Mouse (Mus musculus) embryonic facial prominence, embryonic 13.5 days (tissue): ENCODE data around the gene Cysltr1. TPM values are rescaled to one million over a fixed set of nuclear protein-coding genes. Genes with fewer than 3 reads are reported as not detected.

ENCODE experiments used
- ATAC-seq: fragments of 200-750 bp; cut with Nextera tagmentation; 2 replicates; pipeline ENCODE4 v1.8.0; 2017; ENCODE audit warnings: low read depth; ENCODE audit not compliant: insufficient number of reproducible peaks, insufficient read depth, low FRiP score, low TSS enrichment
- H3K27ac ChIP-seq: fragments of 300-500 bp; sonication (generic); 2 replicates; pipeline ENCODE4 v1.5.1; 2015; ENCODE audit warnings: moderate library complexity, mild to moderate bottlenecking, inconsistent platforms
- H3K27me3 ChIP-seq: fragments of 300-500 bp; sonication (generic); 2 replicates; pipeline ENCODE4 v1.6.1; 2015; ENCODE audit warnings: mild to moderate bottlenecking, inconsistent platforms
- H3K36me3 ChIP-seq: fragments of 300-500 bp; sonication (generic); 2 replicates; pipeline ENCODE4 v1.6.1; 2015; ENCODE audit warnings: mild to moderate bottlenecking, inconsistent platforms
- H3K4me1 ChIP-seq: fragments of 300-500 bp; sonication (generic); 2 replicates; pipeline ENCODE4 v1.6.1; 2015; ENCODE audit warnings: inconsistent platforms
- H3K4me2 ChIP-seq: fragments of 300-500 bp; sonication (generic); 2 replicates; pipeline ENCODE4 v1.6.1; 2015; ENCODE audit warnings: moderate library complexity, mild to moderate bottlenecking, inconsistent platforms
- H3K4me3 ChIP-seq: fragments of 300-500 bp; sonication (generic); 2 replicates; pipeline ENCODE4 v1.5.1; 2015; ENCODE audit warnings: mild to moderate bottlenecking, inconsistent platforms
- H3K9ac ChIP-seq: fragments of 300-500 bp; sonication (generic); 2 replicates; pipeline ENCODE4 v1.6.1; 2015; ENCODE audit warnings: mild to moderate bottlenecking, inconsistent platforms
- H3K9me3 ChIP-seq: fragments of 300-500 bp; sonication (generic); 2 replicates; pipeline ENCODE4 v1.6.1; 2016; ENCODE audit warnings: inconsistent platforms
- WGBS: fragments of 180-500 bp; shearing (Covaris S2); methylation state at CpG from one replicate; pipeline ENCODE4 v1.1.7; 2015; ENCODE audit warnings: mixed read lengths; 5-methylcytosine and 5-hydroxymethylcytosine counted together
- polyA plus RNA-seq: library from polyadenylated mRNA; unstranded; fragments of >200 nt; fragmentation: Nextera tagmentation; extraction: Ambion mirVana; gene quantifications from 2 replicates; pipeline ENCODE4 v1.2.1, GENCODE M21; 2015

Cysltr1 gene
- 0.74 and 0.88 TPM in 2 replicates for polyA plus RNA-seq

DNA sequence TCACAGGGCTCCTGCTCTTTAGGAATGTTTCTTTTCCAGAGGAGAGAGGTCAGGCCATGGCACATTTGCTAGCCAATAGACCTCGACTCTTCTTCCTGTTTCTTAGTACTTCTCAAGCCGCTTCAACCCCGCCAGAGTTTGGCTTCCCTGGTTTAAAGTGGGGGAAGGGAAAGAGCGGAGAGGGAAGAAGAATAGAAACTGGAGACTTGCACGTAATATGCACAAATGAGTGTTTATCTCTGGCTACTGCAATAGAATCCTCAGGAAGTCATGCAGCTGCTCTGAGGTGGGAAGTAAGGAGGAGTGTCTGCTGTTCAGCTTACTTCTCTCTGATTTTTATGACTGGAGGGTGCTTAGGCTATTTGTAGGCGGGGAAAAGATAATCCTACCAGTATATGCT lies at the start of gene Cysltr1:
TSS of gene Cysltr1 (minus strand) at position 294 of the 400 bp plus-strand sequence.
- Histone ChIP-seq H3K9ac (no peak within 1 kb of the TSS), H3K4me2 (peak within 1 kb of the TSS; percentile 41)

DNA sequence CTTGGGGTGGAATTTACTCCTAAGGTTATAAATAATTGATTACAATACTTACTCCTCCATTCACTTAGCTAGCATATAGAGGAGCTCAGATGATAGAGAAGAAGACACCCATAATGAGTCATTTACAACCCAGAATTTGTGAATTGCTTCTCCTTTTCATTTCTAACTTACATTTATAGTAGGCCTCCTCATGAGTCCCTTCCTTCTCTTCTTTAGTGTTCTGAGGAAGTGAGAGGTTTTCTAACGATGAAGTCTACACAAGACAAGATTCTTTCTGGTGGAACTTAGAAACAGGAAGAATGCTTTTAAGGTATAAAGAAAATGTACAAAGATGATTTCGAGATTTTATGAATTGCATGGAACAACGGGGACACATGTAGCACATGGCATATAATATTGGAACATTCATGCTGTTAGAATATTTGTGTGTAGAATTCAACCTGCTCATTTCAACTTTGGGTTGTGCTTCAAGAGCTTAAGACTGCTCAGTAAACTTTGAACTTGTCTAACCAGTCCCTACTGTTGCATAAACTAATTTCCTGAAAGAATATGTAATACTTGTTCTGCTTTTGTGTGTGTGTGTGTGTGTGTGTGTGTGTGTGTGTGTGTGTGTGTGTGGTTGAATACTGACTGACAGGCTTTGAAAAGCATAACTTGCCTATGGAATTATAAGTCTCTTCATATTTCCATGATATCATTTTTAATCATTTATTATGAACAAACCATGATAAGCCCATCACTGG lies 31.5 kb upstream of the Cysltr1 start:
- no peak overlapping the region for H3K27ac ChIP-seq
- no peaks in the 10 kb centered on the region for H3K9me3 ChIP-seq
- WGBS: 91% methylated on average over 3 of the region's 3 CpGs
- H3K4me2 ChIP-seq: no peak overlapping the region
- H3K36me3 ChIP-seq: no peaks in the 10 kb centered on the region
- H3K4me3 ChIP-seq: no peak overlapping the region
- no peaks in the 10 kb centered on the region; the same call in 1 of the 2 replicates for H3K27me3 ChIP-seq
- no peak overlapping the region for H3K9ac ChIP-seq
- no peak for ATAC-seq
- H3K4me1 ChIP-seq: no peaks in the 10 kb centered on the region

More for the DNA sequence above, at the start of gene Cysltr1:
- H3K4me1 ChIP-seq: no peaks in the 10 kb centered on the region
- H3K4me3 ChIP-seq: peak within 1 kb of the TSS; percentile 12; the same call in 1 of the 2 replicates
- no peak for ATAC-seq
- no peak within 1 kb of the TSS for H3K27ac ChIP-seq
- no peaks in the 10 kb centered on the region for H3K36me3 ChIP-seq
- peaks cover 15% of the 10 kb centered on the region for H3K27me3 ChIP-seq
- H3K9me3 ChIP-seq: no peaks in the 10 kb centered on the region
- WGBS: 34% methylated on average over 6 of the region's 6 CpGs

GRCm38 (mm10) chrX:106633543-106633942 lies 30.1 kb upstream of the Cysltr1 start:
- no peak overlapping the region for H3K27ac ChIP-seq
- no peak overlapping the region for H3K9ac ChIP-seq
- no peak overlapping the region for H3K4me3 ChIP-seq
- H3K4me2 ChIP-seq: no peak overlapping the region
- H3K9me3 ChIP-seq: no peaks in the 10 kb centered on the region
- no peak for ATAC-seq
- H3K36me3 ChIP-seq: no peaks in the 10 kb centered on the region
- H3K4me1 ChIP-seq: no peaks in the 10 kb centered on the region
- H3K27me3 ChIP-seq: no peaks in the 10 kb centered on the region; the same call in 1 of the 2 replicates

DNA sequence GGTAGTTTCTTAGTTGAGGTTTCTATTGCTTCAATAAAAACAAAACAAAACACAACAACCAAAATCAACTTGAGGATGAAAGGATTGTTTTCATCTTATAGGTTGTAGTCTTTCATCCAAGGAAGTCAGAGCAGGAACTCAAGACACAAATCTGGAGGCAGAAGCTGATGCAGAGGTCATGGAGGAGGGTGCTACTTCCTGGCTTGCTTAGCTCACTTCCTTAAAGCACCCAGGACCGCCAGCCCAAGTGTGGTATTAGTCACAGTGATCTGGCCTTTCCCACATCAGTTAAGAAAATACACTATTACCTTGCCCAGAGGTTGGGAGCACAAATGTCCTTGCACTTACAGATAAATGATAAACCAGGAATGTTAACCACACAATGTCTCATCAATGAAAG lies 25.0 kb upstream of the Cysltr1 start:
- Histone ChIP-seq H3K27me3 (no peaks in the 10 kb centered on the region), H3K4me3 (no peak overlapping the region), H3K9me3 (no peaks in the 10 kb centered on the region), H3K9ac (no peak overlapping the region), H3K4me1 (no peaks in the 10 kb centered on the region), H3K27ac (no peak overlapping the region), H3K4me2 (no peak overlapping the region), H3K36me3 (no peaks in the 10 kb centered on the region)
- ATAC-seq: no peak
- 79% methylated on average over 1 of the region's 1 CpGs for WGBS

GRCm38 (mm10) chrX:106623667-106624066 lies 20.2 kb upstream of the Cysltr1 start:
- 36% methylated on average over 3 of the region's 3 CpGs for WGBS
- no peaks in the 10 kb centered on the region for H3K9me3 ChIP-seq
- no peaks in the 10 kb centered on the region for H3K36me3 ChIP-seq
- H3K4me3 ChIP-seq: no peak overlapping the region
- H3K27me3 ChIP-seq: no peaks in the 10 kb centered on the region
- H3K27ac ChIP-seq: no peak overlapping the region
- no peaks in the 10 kb centered on the region for H3K4me1 ChIP-seq
- no peak for ATAC-seq
- no peak overlapping the region for H3K9ac ChIP-seq
- no peak overlapping the region for H3K4me2 ChIP-seq

GRCm38 (mm10) chrX:106622512-106622911 lies 19.0 kb upstream of the Cysltr1 start:
- Histone ChIP-seq H3K4me3 (no peak overlapping the region), H3K27me3 (no peaks in the 10 kb centered on the region), H3K4me1 (no peaks in the 10 kb centered on the region), H3K36me3 (no peaks in the 10 kb centered on the region), H3K9ac (no peak overlapping the region), H3K27ac (no peak overlapping the region), H3K9me3 (no peaks in the 10 kb centered on the region), H3K4me2 (no peak overlapping the region)
- ATAC-seq: no peak
- 55% methylated on average over 1 of the region's 1 CpGs for WGBS

- no peak for ATAC-seq
- Histone ChIP-seq H3K4me1 (no peaks in the 10 kb centered on the region), H3K9ac (no peak overlapping the region), H3K4me2 (peak overlapping the region; percentile 41), H3K9me3 (no peaks in the 10 kb centered on the region), H3K36me3 (no peaks in the 10 kb centered on the region), H3K27me3 (peaks cover 15% of the 10 kb centered on the region), H3K27ac (no peak overlapping the region), H3K4me3 (peak overlapping the region; percentile 12; the same call in 1 of the 2 replicates)
- 24% methylated on average over 9 of the region's 9 CpGs for WGBS
Measured at GRCm38 (mm10) chrX:106602574-106603258, 763 bp downstream of the Cysltr1 start.

GRCm38 (mm10) chrX:106595904-106596303 lies 7.6 kb downstream of the Cysltr1 start:
- ATAC-seq: no peak
- Histone ChIP-seq H3K9ac (no peak overlapping the region), H3K27ac (no peak overlapping the region), H3K4me1 (no peaks in the 10 kb centered on the region), H3K36me3 (no peaks in the 10 kb centered on the region), H3K27me3 (peaks cover 4% of the 10 kb centered on the region; the same call in 1 of the 2 replicates), H3K4me2 (no peak overlapping the region), H3K4me3 (no peak overlapping the region), H3K9me3 (no peaks in the 10 kb centered on the region)
- WGBS: 73% methylated on average over 1 of the region's 1 CpGs

GRCm38 (mm10) chrX:106593914-106594313 lies 9.6 kb downstream of the Cysltr1 start:
- H3K27me3 ChIP-seq: peaks cover 4% of the 10 kb centered on the region; the same call in 1 of the 2 replicates
- no peak for ATAC-seq
- no peak overlapping the region for H3K27ac ChIP-seq
- no peaks in the 10 kb centered on the region for H3K36me3 ChIP-seq
- no peak overlapping the region for H3K4me2 ChIP-seq
- no peaks in the 10 kb centered on the region for H3K9me3 ChIP-seq
- no peak overlapping the region for H3K4me3 ChIP-seq
- H3K9ac ChIP-seq: no peak overlapping the region
- no peaks in the 10 kb centered on the region for H3K4me1 ChIP-seq

DNA sequence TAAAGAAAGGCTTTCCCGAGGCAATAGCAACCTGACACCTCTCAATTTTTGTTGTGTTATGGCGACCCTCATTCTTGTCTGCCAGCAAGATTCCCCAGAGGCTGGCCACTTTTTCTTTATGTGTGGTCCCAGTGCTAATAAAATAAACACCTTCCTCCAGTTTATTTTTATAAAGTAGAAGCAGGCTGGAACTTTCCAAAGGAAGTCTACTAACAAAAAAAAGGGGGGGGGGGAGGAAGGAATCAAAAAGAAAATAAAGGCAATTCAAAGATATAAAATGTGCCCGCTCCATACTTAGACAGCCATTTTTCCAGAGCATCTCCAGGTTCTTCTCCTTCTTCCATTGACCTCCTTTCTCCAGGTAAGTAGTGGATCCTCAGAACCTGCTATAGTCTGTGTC lies 20.6 kb downstream of the Cysltr1 start, which contains the start of gene Gm5127:
TSS of gene Gm5127 (plus strand) at position 301 of the 400 bp plus-strand sequence.
- H3K9ac ChIP-seq: no peak within 1 kb of the TSS
- no peak within 1 kb of the TSS for H3K27ac ChIP-seq
- H3K4me1 ChIP-seq: no peaks in the 10 kb centered on the region
- H3K9me3 ChIP-seq: no peaks in the 10 kb centered on the region
- no peaks in the 10 kb centered on the region for H3K36me3 ChIP-seq
- no peak within 1 kb of the TSS for H3K4me2 ChIP-seq
- no peak for ATAC-seq
- WGBS: 39% methylated on average over 3 of the region's 3 CpGs
- H3K4me3 ChIP-seq: no peak within 1 kb of the TSS
- H3K27me3 ChIP-seq: 0 out of 2 replicates have a peak, but pooled peaks cover 3% of the 10 kb centered on the region

GRCm38 (mm10) chrX:106582197-106582596 lies 21.3 kb downstream of the Cysltr1 start:
- H3K27me3 ChIP-seq: 0 out of 2 replicates have a peak, but pooled peaks cover 3% of the 10 kb centered on the region
- H3K4me1 ChIP-seq: no peaks in the 10 kb centered on the region
- no peaks in the 10 kb centered on the region for H3K9me3 ChIP-seq
- H3K4me3 ChIP-seq: no peak overlapping the region
- no peak overlapping the region for H3K27ac ChIP-seq
- no peak overlapping the region for H3K9ac ChIP-seq
- WGBS: 35% methylated on average over 2 of the region's 2 CpGs
- H3K4me2 ChIP-seq: no peak overlapping the region
- ATAC-seq: no peak
- H3K36me3 ChIP-seq: no peaks in the 10 kb centered on the region

GRCm38 (mm10) chrX:106580410-106580809 lies 23.1 kb downstream of the Cysltr1 start:
- no peak for ATAC-seq
- Histone ChIP-seq H3K27ac (no peak overlapping the region), H3K9ac (no peak overlapping the region), H3K36me3 (no peaks in the 10 kb centered on the region), H3K4me3 (no peak overlapping the region), H3K9me3 (no peaks in the 10 kb centered on the region), H3K4me1 (no peaks in the 10 kb centered on the region), H3K27me3 (0 out of 2 replicates have a peak, but pooled peaks cover 3% of the 10 kb centered on the region), H3K4me2 (no peak overlapping the region)
